Comparison of ENCODE assay signal across 23 mouse cellular contexts in genomic region chr1:87803576-87803975, GRCm38 (mm10). TPM values are rescaled to one million over a fixed set of nuclear protein-coding genes. Genes with fewer than 3 reads are reported as not detected.
"Had no signal": no experiment of that assay in that cellular context is flagged by ENCODE, and none has a peak within 500 bp of the region (broad histone marks: within the 10 kb centered on the region; RNA-seq: fewer than 3 reads in every experiment).

Gene Sag (plus strand): TSS chr1:87803680.

- H3K27ac ChIP-seq: left cerebral cortex, adult 2 months; limb, embryonic 12.5 days; limb, embryonic 15.5 days; liver, embryonic 14.5 days; midbrain, embryonic 13.5 days; stomach, postnatal 0 days had no signal

- H3K9ac ChIP-seq: limb, embryonic 12.5 days; limb, embryonic 15.5 days; liver, embryonic 14.5 days; liver, postnatal 0 days; lung, embryonic 14.5 days; midbrain, embryonic 13.5 days had no signal

- H3K36me3 ChIP-seq: limb, embryonic 12.5 days; limb, embryonic 15.5 days; midbrain, embryonic 13.5 days had no signal

- H3K9me3 ChIP-seq: limb, embryonic 12.5 days; limb, embryonic 15.5 days; midbrain, embryonic 13.5 days had no signal

- H3K4me3 ChIP-seq: left cerebral cortex, adult 2 months; limb, embryonic 12.5 days; limb, embryonic 15.5 days; midbrain, embryonic 13.5 days had no signal

- H3K27me3 ChIP-seq: limb, embryonic 12.5 days; limb, embryonic 15.5 days; midbrain, embryonic 13.5 days had no signal

- H3K4me1 ChIP-seq: limb, embryonic 12.5 days; limb, embryonic 15.5 days; midbrain, embryonic 13.5 days had no signal

- H3K4me2 ChIP-seq: limb, embryonic 12.5 days; limb, embryonic 15.5 days; liver, embryonic 11.5 days; lung, embryonic 14.5 days; midbrain, embryonic 13.5 days had no signal

- ATAC-seq: intestine, postnatal 0 days; liver, postnatal 0 days; lung, postnatal 0 days; midbrain, embryonic 13.5 days had no signal

- DNase-seq: kidney, adult 2 months; kidney, postnatal 14 days; kidney, postnatal 4 days; layer of hippocampus, adult 9-11 months; left cerebral cortex, postnatal 4 days; liver, postnatal 0 days; lung, embryonic 14.5 days; lung, postnatal 36 days; right cerebral cortex, adult 18-20 months; right cerebral cortex, postnatal 14 days; right cerebral cortex, postnatal 4 days; thymus, adult 18-20 months; thymus, postnatal 36 days had no signal

RNA-seq across cellular contexts. Expression of gene Sag, which starts in this region (rescaled TPM):
- total RNA-seq: midbrain, postnatal 0 days had no signal
